Mouse (Mus musculus): Measurements from ENCODE around the gene Wt1.

Gene Wt1

GRCm38 (mm10) chr2:105126691-105127530 is 582 bp downstream of the Wt1 start:
- no peak for DNase-seq

- no peak for DNase-seq
These were observed 1.5 kb downstream of the Wt1 start for GRCm38 (mm10) chr2:105127531-105128480.

GRCm38 (mm10) chr2:105128564-105128963 is 2.2 kb downstream of the Wt1 start:
- no peak for DNase-seq

GRCm38 (mm10) chr2:105130351-105131060 is 4.2 kb downstream of the Wt1 start:
- no peak for DNase-seq

- no peak for DNase-seq
These were observed 4.9 kb downstream of the Wt1 start for GRCm38 (mm10) chr2:105131061-105131810.

GRCm38 (mm10) chr2:105131811-105132100 is 5.4 kb downstream of the Wt1 start:
- DNase-seq: no peak

- DNase-seq: no peak
These were observed 6.0 kb downstream of the Wt1 start for GRCm38 (mm10) chr2:105132300-105132699.

GRCm38 (mm10) chr2:105132933-105133795 is 6.8 kb downstream of the Wt1 start:
- no peak for DNase-seq

GRCm38 (mm10) chr2:105134296-105134695 is 8.0 kb downstream of the Wt1 start:
- no peak for DNase-seq

- DNase-seq: no peak
These were observed 13.1 kb downstream of the Wt1 start for GRCm38 (mm10) chr2:105139471-105139870.

GRCm38 (mm10) chr2:105141371-105141770 is 15.0 kb downstream of the Wt1 start:
- DNase-seq: no peak

- no peak for DNase-seq
These were observed 17.4 kb downstream of the Wt1 start for GRCm38 (mm10) chr2:105143731-105144130.

GRCm38 (mm10) chr2:105151544-105151943 is 25.2 kb downstream of the Wt1 start:
- no peak for DNase-seq

- DNase-seq: no peak
These were observed 26.7 kb downstream of the Wt1 start for GRCm38 (mm10) chr2:105153046-105153445.

GRCm38 (mm10) chr2:105160949-105161348 is 34.6 kb downstream of the Wt1 start:
- DNase-seq: no peak

GRCm38 (mm10) chr2:105162763-105163162 is 36.4 kb downstream of the Wt1 start:
- no peak for DNase-seq

- no peak for DNase-seq
These were observed 41.8 kb downstream of the Wt1 start for GRCm38 (mm10) chr2:105168137-105168536.

GRCm38 (mm10) chr2:105174254-105174653 is 47.9 kb downstream of the Wt1 start:
- DNase-seq: no peak

GRCm38 (mm10) chr2:105178871-105179270 is 52.5 kb downstream of the Wt1 start:
- no peak for DNase-seq

- DNase-seq: no peak
These were observed 56.2 kb downstream of the Wt1 start for GRCm38 (mm10) chr2:105182501-105182900.

GRCm38 (mm10) chr2:105185140-105185539 is 58.8 kb downstream of the Wt1 start:
- no peak for DNase-seq

All from thymus, adult 18-20 months (tissue).